Mouse (Mus musculus): ENCODE measurements around the gene Hmga1b. TPM values are rescaled to one million over a fixed set of nuclear protein-coding genes. Genes with fewer than 3 reads are reported as not detected.
"Not testable (repeated sequence)": the region's sequence is repeated elsewhere in the genome, so short reads cannot be mapped to it uniquely, and the experiment has no call there.

The Hmga1b gene
- polyA plus RNA-seq, 1 experiment, result 1.9 TPM

- DNase-seq (ENCODE audit: low read depth), result no peak
These were observed 26.2 kb upstream of the Hmga1b start for GRCm38 (mm10) chr11:120736424-120736823.

GRCm38 (mm10) chr11:120740981-120741380 lies 21.6 kb upstream of the Hmga1b start:
- TF ChIP-seq CTCF (IDR thresholded peaks at IDR 0.05; ENCODE audit: borderline replicate concordance, extremely low read depth, insufficient read depth, insufficient read length) (no peak), POLR2A (IDR thresholded peaks at IDR 0.05; ENCODE audit: borderline replicate concordance, extremely low read depth, insufficient read depth, insufficient read length, poor library complexity, severe bottlenecking) (no peak)
- no peak for DNase-seq (ENCODE audit: low read depth)

More at GRCm38 (mm10) chr11:120736424-120736823, 26.2 kb upstream of the Hmga1b start:
- TF ChIP-seq CTCF (IDR thresholded peaks at IDR 0.05; ENCODE audit: borderline replicate concordance, extremely low read depth, insufficient read depth, insufficient read length) (no peak), POLR2A (IDR thresholded peaks at IDR 0.05; ENCODE audit: borderline replicate concordance, extremely low read depth, insufficient read depth, insufficient read length, poor library complexity, severe bottlenecking) (no peak)

DNA sequence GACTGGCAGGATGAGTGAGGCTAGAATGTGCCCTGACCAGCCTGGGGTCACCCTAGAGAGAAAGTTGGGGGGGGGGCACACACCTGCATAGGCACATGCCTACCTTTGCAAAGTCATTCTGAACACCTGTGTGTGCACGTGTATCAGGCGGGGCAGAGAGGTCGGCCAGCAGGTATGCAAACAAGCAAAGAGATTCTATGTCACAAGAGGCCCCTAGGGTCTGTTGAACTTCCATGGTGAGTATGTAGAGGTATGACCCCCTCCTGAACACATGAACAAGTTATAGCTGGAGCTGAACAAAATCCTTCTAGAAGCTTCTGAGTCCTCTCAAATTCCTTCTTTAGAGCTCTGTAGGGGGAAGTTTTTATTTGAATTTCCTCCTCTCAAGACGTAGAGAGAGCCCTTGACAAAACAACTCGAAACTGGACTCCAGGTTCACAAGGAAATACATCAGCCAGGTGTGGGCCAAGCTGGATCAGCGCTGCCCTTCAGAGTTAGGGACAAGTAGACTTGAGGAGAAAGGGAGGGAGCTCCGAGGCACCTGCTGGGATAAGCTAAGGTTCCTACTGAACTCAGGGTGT lies 18.4 kb upstream of the Hmga1b start:
- TF ChIP-seq POLR2A (IDR thresholded peaks at IDR 0.05; ENCODE audit: borderline replicate concordance, extremely low read depth, insufficient read depth, insufficient read length, poor library complexity, severe bottlenecking) (no peak), CTCF (IDR thresholded peaks at IDR 0.05; ENCODE audit: borderline replicate concordance, extremely low read depth, insufficient read depth, insufficient read length) (no peak)
- no peak for DNase-seq (ENCODE audit: low read depth)

DNA sequence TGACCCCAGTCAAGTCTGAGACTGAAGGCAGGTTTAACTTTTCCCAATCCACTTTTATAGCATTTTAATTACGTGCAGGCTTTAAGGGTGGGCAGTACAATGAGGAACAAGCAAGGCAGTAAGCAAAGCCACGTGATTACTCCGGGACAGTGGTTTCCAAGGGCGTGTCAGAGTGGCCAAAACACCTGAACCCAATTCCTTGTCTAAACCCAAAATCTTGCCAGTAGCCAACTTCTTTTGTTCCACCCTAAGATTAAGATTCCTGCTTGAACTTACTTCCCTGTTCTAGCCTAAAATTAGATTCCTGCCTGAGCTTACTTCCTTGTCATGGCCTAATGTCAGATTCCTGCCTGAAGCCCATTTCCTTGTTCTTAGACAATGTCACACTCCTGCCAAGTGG lies 14.6 kb upstream of the Hmga1b start:
- TF ChIP-seq POLR2A (IDR thresholded peaks at IDR 0.05; ENCODE audit: borderline replicate concordance, extremely low read depth, insufficient read depth, insufficient read length, poor library complexity, severe bottlenecking) (no peak), CTCF (IDR thresholded peaks at IDR 0.05; ENCODE audit: borderline replicate concordance, extremely low read depth, insufficient read depth, insufficient read length) (no peak)
- no peak for DNase-seq (ENCODE audit: low read depth)

DNA sequence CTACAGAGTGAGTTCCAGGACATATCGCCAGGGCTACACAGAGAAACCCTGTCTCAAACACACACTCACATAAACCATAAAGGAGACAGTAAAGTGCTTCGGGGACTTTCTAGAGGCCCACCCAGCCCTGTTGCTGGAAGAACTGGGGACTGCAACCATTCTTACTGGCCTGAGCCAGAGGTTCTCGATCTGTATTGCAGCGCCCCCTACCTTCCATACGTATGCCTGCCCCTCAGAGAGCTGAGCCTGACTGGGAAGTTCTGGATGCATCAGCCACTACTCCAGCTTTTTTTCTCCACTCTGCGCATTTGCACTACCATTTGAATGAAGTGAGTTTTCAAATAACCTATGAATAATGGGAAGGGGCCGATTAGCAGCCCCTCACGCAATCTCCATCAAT lies 13.2 kb upstream of the Hmga1b start:
- DNase-seq (ENCODE audit: low read depth), result peak; percentile 14
- peak; percentile 43; the same call in 1 of the 2 replicates for TF ChIP-seq CTCF (IDR thresholded peaks at IDR 0.05; ENCODE audit: borderline replicate concordance, extremely low read depth, insufficient read depth, insufficient read length)
- TF ChIP-seq POLR2A (IDR thresholded peaks at IDR 0.05; ENCODE audit: borderline replicate concordance, extremely low read depth, insufficient read depth, insufficient read length, poor library complexity, severe bottlenecking), result no peak

- TF ChIP-seq POLR2A (IDR thresholded peaks at IDR 0.05; ENCODE audit: borderline replicate concordance, extremely low read depth, insufficient read depth, insufficient read length, poor library complexity, severe bottlenecking), result no peak
- TF ChIP-seq CTCF (IDR thresholded peaks at IDR 0.05; ENCODE audit: borderline replicate concordance, extremely low read depth, insufficient read depth, insufficient read length), result no peak
- DNase-seq (ENCODE audit: low read depth), result no peak
These were observed 11.0 kb upstream of the Hmga1b start for GRCm38 (mm10) chr11:120751606-120752005.

DNA sequence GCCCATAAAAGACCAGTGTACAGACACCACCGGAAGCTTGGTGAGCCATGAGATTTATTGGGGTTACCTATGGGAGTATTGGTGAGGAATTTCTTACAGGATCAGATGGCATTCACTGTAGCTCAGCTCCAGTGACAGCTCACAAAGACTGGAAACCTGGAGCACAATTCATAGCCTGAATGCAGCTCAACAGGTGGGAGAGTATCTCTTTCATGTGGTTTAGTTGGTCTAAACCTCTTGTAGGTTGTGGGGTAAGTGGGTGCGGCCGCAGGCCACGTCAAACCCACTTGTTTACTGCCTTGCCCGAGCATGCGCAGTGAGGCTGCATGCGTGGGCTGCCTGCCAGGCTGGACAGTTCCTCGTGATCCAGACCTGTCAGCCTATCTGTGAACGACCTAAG lies 2.4 kb upstream of the Hmga1b start:
- DNase-seq (ENCODE audit: low read depth), result no peak
- TF ChIP-seq CTCF (IDR thresholded peaks at IDR 0.05; ENCODE audit: borderline replicate concordance, extremely low read depth, insufficient read depth, insufficient read length), result no peak
- no peak for TF ChIP-seq POLR2A (IDR thresholded peaks at IDR 0.05; ENCODE audit: borderline replicate concordance, extremely low read depth, insufficient read depth, insufficient read length, poor library complexity, severe bottlenecking)

DNA sequence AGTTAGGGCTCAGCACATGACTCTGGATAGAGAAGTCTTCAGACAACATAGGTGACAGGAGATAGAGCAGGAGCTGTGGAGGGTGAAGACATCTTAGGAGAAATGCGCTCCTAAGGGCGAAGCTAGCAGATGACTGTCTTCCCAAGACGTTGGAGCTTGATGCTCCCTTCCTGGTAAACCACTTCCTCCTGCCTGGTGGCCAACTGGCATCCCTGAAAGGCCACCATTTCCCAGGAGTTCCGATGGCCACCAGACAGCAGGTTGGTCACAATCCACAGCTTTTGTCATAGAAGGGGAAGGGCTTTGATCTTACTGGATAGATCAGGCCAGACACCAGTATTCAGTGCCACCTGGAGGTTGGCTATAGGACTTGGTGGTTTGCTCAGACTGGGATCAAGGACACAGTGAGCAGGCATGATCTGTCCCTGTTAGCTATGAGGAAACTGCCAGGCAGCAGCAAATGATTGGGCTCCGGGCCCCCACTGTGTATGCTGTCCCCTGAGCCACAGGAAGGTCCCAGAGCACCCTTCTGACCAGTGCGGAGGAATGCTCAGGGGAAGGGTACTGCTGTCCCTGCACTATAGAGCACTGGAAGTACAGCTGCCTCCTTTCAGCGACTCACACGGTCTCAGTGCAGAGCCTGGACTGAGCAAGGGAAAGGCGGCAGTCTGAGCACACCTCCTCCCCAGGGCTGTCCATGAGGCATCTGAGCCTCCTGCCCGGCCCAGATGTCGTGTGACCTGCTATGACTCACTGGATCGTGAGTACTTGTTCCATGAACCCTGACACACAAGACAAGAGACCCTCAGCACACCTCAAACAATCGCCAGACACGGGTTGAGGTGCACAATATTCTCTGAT lies 553 bp upstream of the Hmga1b start:
- TF ChIP-seq CTCF (IDR thresholded peaks at IDR 0.05; ENCODE audit: borderline replicate concordance, extremely low read depth, insufficient read depth, insufficient read length), result no peak
- no peak for TF ChIP-seq POLR2A (IDR thresholded peaks at IDR 0.05; ENCODE audit: borderline replicate concordance, extremely low read depth, insufficient read depth, insufficient read length, poor library complexity, severe bottlenecking)
- DNase-seq (ENCODE audit: low read depth), result no peak

DNA sequence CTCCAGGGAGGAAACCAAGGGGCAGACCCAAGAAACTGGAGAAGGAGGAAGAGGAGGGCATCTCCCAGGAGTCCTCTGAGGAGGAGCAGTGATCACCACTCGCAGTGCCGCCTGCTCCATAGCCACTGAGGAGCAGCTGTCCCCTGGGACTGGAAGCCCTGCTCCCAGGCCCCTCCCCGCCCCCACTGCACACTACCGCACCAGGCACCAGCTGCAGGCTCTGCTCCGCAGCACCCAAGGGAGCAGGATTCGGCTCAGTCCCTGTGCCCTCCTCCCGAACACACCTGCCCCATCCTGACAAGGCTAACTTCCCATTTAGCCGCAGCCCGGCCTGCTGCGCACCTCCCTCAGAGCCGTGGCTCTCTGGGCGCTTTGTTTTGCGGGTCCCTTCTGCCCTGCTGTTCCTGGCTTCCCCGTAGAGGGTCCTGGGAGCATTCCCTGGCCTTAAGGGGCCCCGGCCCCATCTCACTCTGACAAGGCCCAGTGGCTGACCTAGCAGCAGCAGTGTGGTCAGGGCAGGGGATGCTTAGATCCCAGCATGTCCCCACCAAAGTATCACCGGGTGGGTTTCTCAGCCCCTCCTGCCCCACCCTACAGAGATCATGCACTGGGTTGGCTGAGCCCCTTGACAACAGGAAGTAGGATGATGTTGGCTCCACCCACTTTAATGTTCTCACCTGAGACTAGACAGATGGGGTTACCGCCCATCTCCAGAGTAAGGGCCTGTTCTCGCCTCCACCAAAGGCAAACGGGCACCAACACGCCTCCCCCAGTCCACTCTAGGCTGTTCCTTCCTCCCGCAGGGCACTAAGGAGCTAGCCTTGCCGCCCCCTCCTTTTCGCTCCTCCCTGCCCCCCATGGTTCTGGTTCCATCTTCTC lies 766 bp downstream of the Hmga1b start:
- DNase-seq (ENCODE audit: low read depth), result not testable (repeated sequence)

DNA sequence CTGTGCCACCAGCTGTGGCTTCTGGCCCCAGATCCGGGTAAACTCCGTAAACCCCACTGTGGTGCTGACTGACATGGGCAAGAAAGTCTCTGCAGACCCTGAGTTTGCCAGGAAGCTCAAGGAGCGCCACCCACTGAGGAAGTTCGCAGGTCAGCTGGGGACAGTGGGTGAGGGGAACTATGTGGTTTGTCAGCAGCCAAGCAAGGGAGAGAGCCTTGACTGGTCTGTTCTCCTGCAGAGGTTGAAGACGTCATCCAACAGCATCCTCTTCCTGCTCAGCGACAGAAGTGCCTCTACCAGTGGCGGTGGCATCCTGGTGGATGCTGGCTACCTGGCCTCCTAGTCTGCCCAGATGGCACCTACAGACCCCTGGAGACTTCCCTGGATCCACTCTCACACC lies 4.4 kb downstream of the Hmga1b start:
- not testable (repeated sequence) for DNase-seq (ENCODE audit: low read depth)

DNA sequence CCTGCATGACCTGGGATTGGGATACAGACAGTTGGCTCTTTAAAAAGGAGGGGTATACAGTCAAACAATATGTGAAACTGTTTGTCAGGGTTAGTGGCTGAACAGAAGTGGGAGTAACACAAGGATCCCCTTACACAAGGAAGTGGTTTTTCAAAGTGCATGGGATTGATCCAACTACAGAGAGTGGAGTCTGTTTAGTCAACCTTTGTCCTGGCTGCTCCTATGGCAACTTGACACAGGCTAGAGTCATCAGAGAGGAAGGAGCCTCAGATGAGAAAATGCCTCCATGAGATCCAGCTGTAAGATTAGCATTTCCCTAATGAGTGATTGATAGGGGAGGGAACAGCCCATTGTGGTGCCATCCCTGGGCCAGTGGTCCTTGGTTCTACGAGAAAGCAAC lies 5.6 kb downstream of the Hmga1b start:
- no peak for TF ChIP-seq CTCF (IDR thresholded peaks at IDR 0.05; ENCODE audit: borderline replicate concordance, extremely low read depth, insufficient read depth, insufficient read length)
- TF ChIP-seq POLR2A (IDR thresholded peaks at IDR 0.05; ENCODE audit: borderline replicate concordance, extremely low read depth, insufficient read depth, insufficient read length, poor library complexity, severe bottlenecking), result no peak
- DNase-seq (ENCODE audit: low read depth), result no peak
